Mouse (Mus musculus) erythroblast, embryonic 14.5 days (primary cell): Measurements from ENCODE around the gene Cyp2b19.

Source experiments
- GATA1 ChIP-seq: IDR thresholded peaks from 2 replicates; pipeline ENCODE4 v1.6.1; 2012; ENCODE audit warnings: low read length, inconsistent platforms, mixed read lengths
- TAL1 ChIP-seq: IDR thresholded peaks from 3 replicates; pipeline ENCODE4 v1.6.1; 2012; ENCODE audit warnings: low read length, inconsistent platforms, mixed read lengths

GRCm38 (mm10) chr7:26779799-26780416 lies 23.0 kb downstream of the Cyp2b19 start:
- TF ChIP-seq GATA1 (no peak), TAL1 (no peak)
